Mouse (Mus musculus) liver, embryonic 12.5 days (tissue): Measurements from ENCODE around the gene Mkln1. TPM values are rescaled to one million over a fixed set of nuclear protein-coding genes. Genes with fewer than 3 reads are reported as not detected.
A peak's percentile ranks its signal among the peaks of the same experiment; 100 is the strongest.

Experiments used
- ATAC-seq: fragments of 200-750 bp; cut with Nextera tagmentation; 2 replicates; pipeline ENCODE4 v1.8.0; 2017; ENCODE audit warnings: moderate number of reproducible peaks, mild to moderate bottlenecking, moderate library complexity
- H3K27ac ChIP-seq: fragments of 300-500 bp; sonication (generic); 2 replicates; pipeline ENCODE4 v1.5.1; 2016; ENCODE audit warnings: mild to moderate bottlenecking
- H3K27me3 ChIP-seq: fragments of 300-500 bp; sonication (generic); replicated peaks from 2 replicates; pipeline ENCODE4 v1.6.1; 2016; ENCODE audit warnings: mild to moderate bottlenecking, moderate library complexity
- H3K36me3 ChIP-seq: fragments of 300-500 bp; sonication (generic); 2 replicates; pipeline ENCODE4 v1.6.1; 2016; ENCODE audit warnings: mild to moderate bottlenecking, moderate library complexity
- H3K4me1 ChIP-seq: fragments of 300-500 bp; sonication (generic); 2 replicates; pipeline ENCODE4 v1.6.1; 2016
- H3K4me2 ChIP-seq: fragments of 300-500 bp; sonication (generic); 2 replicates; pipeline ENCODE4 v1.6.1; 2016; ENCODE audit warnings: mild to moderate bottlenecking, moderate library complexity
- H3K4me3 ChIP-seq: fragments of 300-500 bp; sonication (generic); 2 replicates; pipeline ENCODE4 v1.5.1; 2016; ENCODE audit warnings: mild to moderate bottlenecking, moderate library complexity
- H3K9ac ChIP-seq: fragments of 300-500 bp; sonication (generic); 2 replicates; pipeline ENCODE4 v1.6.1; 2016; ENCODE audit warnings: mild to moderate bottlenecking, moderate library complexity
- H3K9me3 ChIP-seq: fragments of 300-500 bp; sonication (generic); replicated peaks from 2 replicates; pipeline ENCODE4 v1.6.1; 2016; ENCODE audit warnings: mild to moderate bottlenecking, moderate library complexity
- WGBS: fragments of 180-500 bp; shearing (Covaris S2); methylation state at CpG from one replicate; pipeline ENCODE4 v1.1.7; 2016; ENCODE audit not compliant: insufficient replicate concordance; 5-methylcytosine and 5-hydroxymethylcytosine counted together
- polyA plus RNA-seq: library from polyadenylated mRNA; unstranded; fragments of >200 nt; fragmentation: Nextera tagmentation; extraction: Ambion mirVana; gene quantifications from 2 replicates; pipeline ENCODE4 v1.2.1, GENCODE M21; 2016

The Mkln1 gene
- polyA plus RNA-seq, 1 experiment from 2014 or later: 175 TPM

GRCm38 (mm10) chr6:31562371-31563080 is 164.0 kb downstream of the Mkln1 start:
- H3K27ac ChIP-seq: peak overlapping the region; percentile 77
- peak overlapping the region; percentile 81 for H3K4me3 ChIP-seq
- no peaks in the 10 kb centered on the region; the same call in 1 of the 2 replicates for H3K36me3 ChIP-seq
- 5% methylated on average over 16 of the region's 16 CpGs for whole genome bisulfite sequencing
- H3K4me1 ChIP-seq: peaks cover 70% of the 10 kb centered on the region
- ATAC-seq: no peak
- H3K27me3 ChIP-seq: peaks cover 21% of the 10 kb centered on the region; the same call in 1 of the 2 replicates
- peak overlapping the region; percentile 94 for H3K4me2 ChIP-seq
- peak overlapping the region; percentile 78 for H3K9ac ChIP-seq
- no peaks in the 10 kb centered on the region for H3K9me3 ChIP-seq

GRCm38 (mm10) chr6:31563235-31564181 is 165.0 kb downstream of the Mkln1 start, which contains the start of gene Podxl:
Gene Podxl, minus strand, starts transcription at chr6:31563981.
- peaks cover 22% of the 10 kb centered on the region; the same call in 1 of the 2 replicates for H3K27me3 ChIP-seq
- no peaks in the 10 kb centered on the region; the same call in 1 of the 2 replicates for H3K36me3 ChIP-seq
- peak within 1 kb of the TSS; percentile 78 for H3K9ac ChIP-seq
- WGBS: under 1% methylated on average over 81 of the region's 91 CpGs
- peaks cover 78% of the 10 kb centered on the region for H3K4me1 ChIP-seq
- peak; percentile 87 for ATAC-seq
- H3K27ac ChIP-seq: peak within 1 kb of the TSS; percentile 77
- peak within 1 kb of the TSS; percentile 94 for H3K4me2 ChIP-seq
- H3K9me3 ChIP-seq: no peaks in the 10 kb centered on the region
- H3K4me3 ChIP-seq: peak within 1 kb of the TSS; percentile 81

GRCm38 (mm10) chr6:31564182-31564531 is 165.6 kb downstream of the Mkln1 start:
- Histone ChIP-seq H3K9me3 (no peaks in the 10 kb centered on the region), H3K36me3 (no peaks in the 10 kb centered on the region; the same call in 1 of the 2 replicates), H3K27ac (peak overlapping the region; percentile 77), H3K4me1 (peaks cover 79% of the 10 kb centered on the region), H3K4me2 (peak overlapping the region; percentile 94), H3K9ac (peak overlapping the region; percentile 78), H3K27me3 (peaks cover 26% of the 10 kb centered on the region; the same call in 1 of the 2 replicates), H3K4me3 (peak overlapping the region; percentile 81)
- peak; percentile 66 for ATAC-seq
- WGBS: 0% methylated on average over 18 of the region's 18 CpGs

GRCm38 (mm10) chr6:31564901-31565391 is 166.4 kb downstream of the Mkln1 start:
- H3K4me2 ChIP-seq: peak overlapping the region; percentile 94
- ATAC-seq: no peak
- peaks cover 26% of the 10 kb centered on the region; the same call in 1 of the 2 replicates for H3K27me3 ChIP-seq
- H3K36me3 ChIP-seq: no peaks in the 10 kb centered on the region; the same call in 1 of the 2 replicates
- peak overlapping the region; percentile 78 for H3K9ac ChIP-seq
- H3K27ac ChIP-seq: 0 out of 2 replicates have a peak overlapping the region, but pooled peaks have one; percentile 26
- 6% methylated on average over 17 of the region's 17 CpGs for WGBS
- H3K4me3 ChIP-seq: peak overlapping the region; percentile 81
- H3K9me3 ChIP-seq: no peaks in the 10 kb centered on the region
- H3K4me1 ChIP-seq: peaks cover 75% of the 10 kb centered on the region

Other genes starting within 250 kb of the Mkln1 start
- 23.0 and 24.5 TPM in 2 replicates for gene Podxl, start 165.2 kb downstream of the Mkln1 start, polyA plus RNA-seq